Mouse (Mus musculus) regulatory T cell (primary cell): ENCODE measurements around the gene Hs6st3.

Source experiments
- in situ Hi-C: fragments of 300-600 bp; cut with MboI, MseI; formaldehyde crosslinking; loops from one replicate; pipeline ENCODE4 v1.15.1; 2025; ENCODE audit warnings: high pct_unique_total_duplicates

Hs6st3 gene

DNA sequence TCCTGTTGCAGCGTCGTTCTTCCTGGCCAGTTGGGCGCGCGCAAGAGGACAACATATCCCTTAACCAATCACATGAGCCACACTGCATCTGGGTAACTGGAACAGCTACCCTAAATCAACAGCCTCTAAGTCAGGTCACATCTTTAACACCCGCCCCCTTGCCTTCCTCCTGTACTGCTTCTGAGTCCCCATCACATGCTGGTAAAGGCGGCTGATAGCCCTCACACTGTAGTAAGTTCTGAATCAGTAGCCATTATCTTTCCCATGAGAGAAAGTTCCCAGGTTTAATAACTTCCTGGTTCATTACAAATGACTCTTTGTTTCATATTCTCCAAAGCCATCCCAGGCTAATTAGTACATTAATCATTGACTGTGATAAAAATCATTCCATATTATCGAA, 757.0 kb downstream of the Hs6st3 start:
- in situ Hi-C loops = no loop called here

DNA sequence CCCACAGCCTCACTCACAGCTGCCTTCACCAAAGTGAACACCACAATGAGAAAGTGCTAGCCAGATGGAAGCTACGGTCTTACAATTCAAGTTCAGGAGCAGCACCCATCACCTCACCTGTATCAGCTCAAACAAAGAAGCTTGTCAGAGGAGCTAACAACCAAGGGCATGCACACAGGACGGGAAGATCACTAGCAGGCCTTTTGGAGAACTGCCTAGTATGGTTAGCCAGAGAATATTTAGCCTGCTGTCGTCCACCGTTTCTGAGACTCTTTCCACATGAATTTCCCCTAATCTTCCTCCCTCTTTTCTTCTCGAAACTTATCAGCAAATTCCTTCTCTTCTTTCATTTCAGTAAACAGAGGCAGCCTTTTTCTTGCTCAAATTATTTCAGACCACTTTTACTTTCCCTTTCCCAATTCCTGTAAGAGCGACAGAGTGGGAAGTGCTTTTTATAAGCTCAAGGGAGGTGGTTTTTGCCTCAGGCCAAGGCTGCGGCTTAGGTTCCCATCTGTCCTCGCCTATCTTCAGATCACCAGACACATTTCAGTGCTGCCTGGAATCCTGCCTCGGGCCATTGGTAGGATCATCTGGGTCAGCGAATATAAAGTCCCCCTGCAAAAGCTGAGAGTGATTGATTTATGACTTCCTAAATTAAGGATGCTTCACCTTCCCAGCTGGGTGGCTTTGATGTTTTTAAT, 757.8 kb downstream of the Hs6st3 start:
- in situ Hi-C loops = no loop called here

DNA sequence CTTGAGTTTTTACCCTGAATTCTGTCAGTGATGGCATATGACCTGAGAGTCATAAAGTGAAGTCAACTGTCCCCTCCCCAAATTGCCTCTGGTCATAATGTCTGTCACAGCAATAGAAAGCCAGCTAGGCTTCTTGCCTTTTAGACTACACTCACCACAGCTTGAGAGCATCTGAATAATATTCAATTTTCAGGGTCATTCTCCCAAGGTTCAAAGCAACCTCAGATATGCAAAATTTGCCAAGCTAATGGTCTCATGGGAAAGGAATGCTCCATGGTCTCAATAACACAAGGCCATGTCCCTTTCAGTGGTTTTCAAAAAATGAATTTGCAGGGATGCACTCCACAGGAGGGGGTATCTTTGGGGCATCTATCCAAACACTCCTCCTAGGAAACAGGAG, 764.3 kb downstream of the Hs6st3 start:
- in situ Hi-C loops = no loop called here

DNA sequence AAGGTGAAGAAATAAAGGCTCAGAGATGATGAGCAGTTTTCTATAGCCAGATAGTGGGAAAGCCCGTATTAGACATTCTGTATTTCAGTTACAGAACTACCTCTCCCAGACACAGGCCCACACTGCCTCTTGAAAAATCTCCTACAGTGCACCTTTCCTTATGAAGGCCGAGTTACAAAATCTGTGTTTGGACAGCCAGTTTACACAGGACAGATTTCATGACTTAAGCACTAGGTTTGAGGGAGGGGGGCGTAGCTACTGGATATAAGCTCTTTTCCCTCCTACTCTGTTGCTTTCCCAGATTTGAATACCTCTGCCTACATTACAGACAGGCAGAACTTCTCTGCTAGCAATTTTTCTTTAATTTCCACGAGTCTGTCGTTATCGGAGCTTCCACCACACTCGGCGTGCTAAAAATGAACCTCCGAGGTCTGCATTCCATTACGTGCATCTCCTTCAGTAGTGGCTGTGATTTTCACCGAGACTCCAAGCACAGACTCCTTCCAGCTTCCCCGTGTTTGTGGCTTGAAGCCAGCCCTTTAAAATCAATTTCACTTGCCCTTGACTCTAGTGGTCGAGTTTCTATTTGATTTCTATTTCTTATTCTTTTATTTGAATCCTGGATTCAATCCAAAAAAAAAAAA, 770.0 kb downstream of the Hs6st3 start:
- in situ Hi-C loops = no loop called here

DNA sequence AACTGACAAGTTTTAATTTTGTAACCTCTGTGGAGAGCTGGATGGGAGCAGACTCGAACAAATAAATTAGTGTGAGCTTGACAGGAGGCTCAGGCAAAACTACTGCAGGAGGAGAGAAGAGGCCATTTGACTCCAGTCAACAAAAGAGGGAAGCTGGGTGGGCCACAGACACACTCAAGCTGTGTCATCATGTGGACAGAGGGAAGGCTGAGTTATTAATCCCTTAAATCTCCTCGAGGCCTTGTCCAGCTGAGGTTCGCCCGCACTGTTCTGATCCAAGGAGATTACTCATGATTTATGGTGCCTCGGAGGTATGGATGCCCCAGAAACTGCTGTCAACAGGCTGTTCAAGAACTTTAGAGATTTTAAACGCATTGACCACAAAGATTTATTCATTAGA, 776.4 kb downstream of the Hs6st3 start:
- in situ Hi-C loops = no loop called here

DNA sequence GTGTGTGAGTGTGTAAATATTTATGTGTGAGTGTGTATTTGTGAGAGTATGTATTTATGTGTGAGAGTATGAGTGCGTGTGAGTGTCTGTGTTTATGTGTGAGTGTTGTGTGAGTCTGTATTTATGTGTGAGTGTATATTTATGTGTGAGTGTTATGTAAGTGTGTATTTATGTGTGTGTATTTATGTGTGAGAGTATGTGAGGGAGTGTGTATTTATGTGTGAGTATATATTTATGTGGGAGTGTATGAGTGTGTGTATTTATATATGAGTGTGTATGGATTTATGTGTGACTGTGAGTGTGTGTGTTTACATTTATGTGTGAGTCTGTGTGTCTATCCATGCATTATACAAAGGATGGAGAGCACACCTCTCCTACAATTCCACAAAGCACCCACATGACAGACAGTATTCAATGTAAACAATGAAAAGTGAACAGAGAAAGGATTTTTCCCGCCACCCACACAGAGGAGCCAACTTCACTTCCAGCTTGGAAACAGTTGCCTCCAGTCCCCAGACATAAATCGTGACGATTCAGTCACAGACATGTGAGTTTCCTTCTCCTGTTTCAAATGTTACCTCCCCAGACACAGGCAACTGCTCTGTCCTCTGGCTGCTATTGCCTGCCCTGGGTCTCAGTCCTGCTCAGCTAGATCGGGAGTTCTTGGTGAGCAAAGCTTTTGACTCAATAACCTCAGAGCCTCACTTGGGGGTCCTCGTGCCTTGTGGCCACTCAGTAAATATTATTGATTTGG, 780.3 kb downstream of the Hs6st3 start:
- in situ Hi-C loops = no loop called here

DNA sequence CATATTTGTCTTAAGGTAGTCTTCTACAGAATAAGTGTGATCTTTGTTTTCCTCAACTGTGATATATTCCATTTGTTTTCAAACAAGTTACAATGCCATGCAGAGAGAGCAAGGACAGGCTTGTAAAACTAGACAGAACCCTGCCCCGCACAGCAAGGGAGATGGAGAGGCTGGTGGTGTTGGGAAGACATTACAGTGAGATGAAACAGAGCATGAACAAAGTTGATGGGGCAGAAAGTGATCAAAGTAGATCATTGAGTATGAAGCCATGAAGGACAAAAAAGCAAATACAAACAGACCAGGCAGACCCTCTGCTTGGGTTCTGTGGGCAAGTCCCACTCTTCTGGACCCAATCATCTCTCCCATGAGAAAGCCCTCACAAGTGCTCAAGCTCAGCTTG, 781.0 kb downstream of the Hs6st3 start:
- in situ Hi-C loops = no loop called here
